Mouse (Mus musculus): Measurements from ENCODE around the gene Mcoln1.

The Mcoln1 gene

DNA sequence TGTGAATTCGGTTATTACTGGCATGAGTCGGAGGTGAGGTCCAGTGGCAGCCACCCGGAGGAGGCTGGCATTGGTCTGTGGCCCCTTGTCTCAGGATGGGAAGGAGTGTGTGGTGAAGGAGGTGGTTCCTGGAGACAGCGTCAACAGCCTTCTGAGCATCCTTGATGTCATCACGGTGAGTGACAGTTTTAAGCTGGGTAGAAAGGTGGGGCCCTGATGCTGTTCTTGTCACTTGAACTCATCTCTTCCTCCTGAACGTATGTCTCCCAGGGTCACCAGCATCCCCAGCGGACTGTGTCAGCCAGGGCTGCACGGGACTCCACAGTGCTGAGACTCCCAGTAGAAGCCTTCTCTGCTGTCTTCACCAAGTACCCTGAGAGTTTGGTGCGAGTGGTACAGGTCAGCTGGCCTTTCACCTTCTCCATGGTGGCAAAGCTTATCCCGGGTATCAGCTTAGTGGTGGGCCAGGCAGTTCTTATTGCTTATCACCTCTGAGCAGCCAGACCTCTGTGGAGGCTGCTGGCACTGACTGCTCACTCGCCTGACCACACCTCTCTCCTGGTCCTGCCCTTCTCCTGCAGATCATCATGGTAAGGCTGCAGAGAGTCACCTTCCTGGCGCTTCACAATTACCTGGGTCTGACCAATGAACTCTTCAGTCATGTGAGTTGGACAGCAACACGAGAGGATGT, 21.9 kb downstream of the Mcoln1 start:
- no peak for TF ChIP-seq GATA4 (IDR thresholded peaks at IDR 0.05; ENCODE audit: insufficient replicate concordance, low read length)

GRCm38 (mm10) chr8:3530816-3531215, 30.6 kb downstream of the Mcoln1 start:
- no peak for TF ChIP-seq GATA4 (IDR thresholded peaks at IDR 0.05; ENCODE audit: insufficient replicate concordance, low read length)

DNA sequence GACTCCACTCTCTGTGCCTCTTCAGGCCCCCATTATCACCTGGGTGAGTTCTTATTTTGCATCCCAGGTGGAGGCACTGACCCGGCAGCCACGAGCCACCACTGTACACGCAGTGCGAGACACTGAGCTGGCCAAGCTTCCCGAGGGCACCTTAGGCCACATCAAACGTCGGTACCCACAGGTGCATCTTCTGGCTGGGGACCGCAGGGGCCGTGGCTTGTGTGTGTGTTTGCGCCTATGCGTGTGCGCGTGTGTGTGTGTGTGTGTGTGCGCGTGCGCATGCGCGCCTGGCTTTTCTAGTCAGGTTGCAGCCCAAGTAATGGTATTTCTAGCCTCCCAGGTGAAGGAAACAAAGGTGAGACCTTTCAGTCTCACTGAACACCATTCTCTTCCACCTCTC, 31.7 kb downstream of the Mcoln1 start:
- TF ChIP-seq GATA4 (IDR thresholded peaks at IDR 0.05; ENCODE audit: insufficient replicate concordance, low read length): no peak

DNA sequence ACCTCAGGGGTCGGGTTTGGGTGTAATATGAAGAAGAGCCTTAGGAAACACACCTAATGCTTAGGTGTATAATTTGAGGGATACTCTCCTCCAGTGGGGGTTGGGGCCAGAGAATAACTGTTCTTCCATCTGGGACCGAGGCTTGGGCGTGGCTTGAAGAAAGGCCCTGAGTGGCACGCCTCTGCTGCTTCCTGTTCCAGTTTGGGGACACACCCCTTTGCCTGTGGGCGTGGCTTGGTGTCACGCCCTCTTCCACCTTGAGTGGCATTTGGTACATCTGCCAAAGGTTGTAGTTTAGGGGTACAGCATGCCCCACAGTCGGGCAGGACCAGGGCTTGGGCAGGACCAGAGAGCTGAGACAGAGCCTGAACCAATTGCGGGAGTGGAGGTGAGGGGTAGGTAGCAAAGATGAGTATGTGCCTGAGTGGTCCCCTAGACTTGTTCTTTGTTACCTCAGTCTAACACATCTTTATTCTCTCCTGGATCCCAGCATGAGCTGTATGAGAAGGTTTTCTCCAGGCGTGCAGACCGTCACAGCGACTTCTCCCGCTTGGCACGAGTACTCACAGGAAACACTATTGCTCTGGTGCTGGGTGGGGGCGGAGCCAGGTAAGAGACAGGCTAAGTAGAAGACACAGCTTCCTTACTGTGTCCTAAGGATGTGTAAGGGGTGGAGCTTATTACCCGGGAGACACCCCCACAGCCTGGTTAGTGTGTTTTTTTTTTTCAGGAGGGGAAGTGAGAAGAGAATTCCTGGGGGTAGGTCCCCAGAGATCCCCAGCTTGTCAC, 36.0 kb downstream of the Mcoln1 start:
- TF ChIP-seq GATA4 (IDR thresholded peaks at IDR 0.05; ENCODE audit: insufficient replicate concordance, low read length): no peak

DNA sequence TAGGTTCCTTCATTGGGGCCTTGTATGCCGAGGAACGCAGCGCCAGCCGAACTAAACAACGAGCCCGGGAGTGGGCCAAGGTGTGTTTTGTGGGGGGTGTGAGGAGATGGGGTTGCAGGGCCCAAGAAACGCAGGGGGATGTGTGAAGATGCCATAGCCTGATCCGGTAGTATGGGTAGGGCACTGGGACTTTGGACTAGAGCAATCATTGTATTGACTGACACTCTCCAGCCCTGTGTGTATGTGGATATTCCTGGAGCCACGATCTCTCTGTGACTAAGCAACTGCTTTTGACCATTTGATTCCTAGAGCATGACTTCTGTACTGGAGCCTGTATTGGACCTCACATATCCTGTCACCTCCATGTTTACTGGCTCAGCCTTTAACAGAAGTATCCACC, 36.7 kb downstream of the Mcoln1 start:
- TF ChIP-seq GATA4 (IDR thresholded peaks at IDR 0.05; ENCODE audit: insufficient replicate concordance, low read length): no peak

GRCm38 (mm10) chr8:3537666-3538065, 37.4 kb downstream of the Mcoln1 start:
- TF ChIP-seq GATA4 (IDR thresholded peaks at IDR 0.05; ENCODE audit: insufficient replicate concordance, low read length): no peak

GRCm38 (mm10) chr8:3539146-3539545, 38.9 kb downstream of the Mcoln1 start:
- TF ChIP-seq GATA4 (IDR thresholded peaks at IDR 0.05; ENCODE audit: insufficient replicate concordance, low read length): no peak

GRCm38 (mm10) chr8:3540076-3540475, 39.8 kb downstream of the Mcoln1 start:
- no peak for TF ChIP-seq GATA4 (IDR thresholded peaks at IDR 0.05; ENCODE audit: insufficient replicate concordance, low read length)

GRCm38 (mm10) chr8:3546511-3546910, 46.3 kb downstream of the Mcoln1 start:
- no peak for TF ChIP-seq GATA4 (IDR thresholded peaks at IDR 0.05; ENCODE audit: insufficient replicate concordance, low read length)

- no peak for TF ChIP-seq GATA4 (IDR thresholded peaks at IDR 0.05; ENCODE audit: insufficient replicate concordance, low read length)
Measured at GRCm38 (mm10) chr8:3552240-3552639, 52.0 kb downstream of the Mcoln1 start.

DNA sequence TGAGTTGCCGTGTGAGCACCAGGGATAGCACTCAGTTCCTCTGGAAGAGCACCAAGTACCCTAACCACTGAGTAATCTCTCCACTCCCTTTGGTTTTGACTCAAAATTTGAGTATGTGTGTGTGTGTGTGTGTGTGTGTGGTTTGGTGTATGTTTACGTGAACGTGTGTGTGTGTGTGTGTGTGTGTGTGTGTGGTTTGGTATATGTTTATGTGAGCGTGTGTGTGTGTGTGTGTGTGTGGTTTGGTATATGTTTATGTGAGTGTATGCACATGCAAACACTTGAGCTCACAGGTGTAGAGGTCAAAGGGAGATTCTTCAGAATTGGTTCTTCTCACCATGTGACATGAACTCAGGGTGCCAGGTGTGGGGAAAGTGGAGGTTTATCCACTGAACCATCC, 55.9 kb downstream of the Mcoln1 start:
- TF ChIP-seq GATA4 (IDR thresholded peaks at IDR 0.05; ENCODE audit: insufficient replicate concordance, low read length): no peak
